Mouse (Mus musculus): ENCODE measurements at regions not wholly inside any gene's neighbourhood (a gene's known extent, or its start where the extent isn't known, plus 50 kb on each side); places are given as distances from the start of the nearest gene placed in this dataset.
"Not testable (repeated sequence)": the region's sequence is repeated elsewhere in the genome, so short reads cannot be mapped to it uniquely, and the experiment has no call there.

GRCm38 (mm10) chr3:8270935-8271298 lies 1339.0 kb downstream of the Zfp704 start:
- H3K27me3 ChIP-seq (ENCODE audit: control insufficient read depth, insufficient read depth, low read length) = no peaks in the 10 kb centered on the region
- H3K9me3 ChIP-seq (replicated peaks; ENCODE audit: control insufficient read depth, low read length) = no peaks in the 10 kb centered on the region
- H3K4me2 ChIP-seq = no peak overlapping the region
- H3K4me1 ChIP-seq (ENCODE audit: control insufficient read depth, insufficient read depth, low read length) = no peaks in the 10 kb centered on the region
- ATAC-seq (replicated peaks; ENCODE audit: insufficient number of reproducible peaks, low FRiP score, low TSS enrichment) = no peak
- H3K9ac ChIP-seq (ENCODE audit: low read depth, low read length) = no peak overlapping the region
- H3K27ac ChIP-seq (ENCODE audit: low read depth, low read length) = no peak overlapping the region
- WGBS (ENCODE audit: insufficient replicate concordance) = 66% methylated on average over 3 of the region's 3 CpGs
- no peaks in the 10 kb centered on the region for H3K36me3 ChIP-seq (ENCODE audit: control insufficient read depth, insufficient read depth, low read length)
- H3K4me3 ChIP-seq (ENCODE audit: low read depth, low read length) = no peak overlapping the region

GRCm38 (mm10) chr3:8270009-8270934 lies 1339.6 kb downstream of the Zfp704 start:
- H3K27me3 ChIP-seq (ENCODE audit: control insufficient read depth, insufficient read depth, low read length) = no peaks in the 10 kb centered on the region
- no peak for ATAC-seq (replicated peaks; ENCODE audit: insufficient number of reproducible peaks, low FRiP score, low TSS enrichment)
- no peaks in the 10 kb centered on the region for H3K36me3 ChIP-seq (ENCODE audit: control insufficient read depth, insufficient read depth, low read length)
- H3K27ac ChIP-seq (ENCODE audit: low read depth, low read length) = no peak overlapping the region
- no peaks in the 10 kb centered on the region for H3K4me1 ChIP-seq (ENCODE audit: control insufficient read depth, insufficient read depth, low read length)
- no peaks in the 10 kb centered on the region for H3K9me3 ChIP-seq (replicated peaks; ENCODE audit: control insufficient read depth, low read length)
- 79% methylated on average over 1 of the region's 1 CpGs for WGBS (ENCODE audit: insufficient replicate concordance)
- no peak overlapping the region for H3K9ac ChIP-seq (ENCODE audit: low read depth, low read length)
- no peak overlapping the region for H3K4me3 ChIP-seq (ENCODE audit: low read depth, low read length)
- H3K4me2 ChIP-seq = no peak overlapping the region

GRCm38 (mm10) chr3:8265783-8266182 lies 1344.1 kb downstream of the Zfp704 start:
- ATAC-seq (replicated peaks; ENCODE audit: insufficient number of reproducible peaks, low FRiP score, low TSS enrichment) = no peak
- 66% methylated on average over 3 of the region's 3 CpGs for WGBS (ENCODE audit: insufficient replicate concordance)

GRCm38 (mm10) chr3:8264366-8265033 lies 1345.4 kb downstream of the Zfp704 start:
- no peak for ATAC-seq (replicated peaks; ENCODE audit: insufficient number of reproducible peaks, low FRiP score, low TSS enrichment)
- 76% methylated on average over 4 of the region's 4 CpGs for WGBS (ENCODE audit: insufficient replicate concordance)
- Histone ChIP-seq H3K9me3 (replicated peaks; ENCODE audit: control insufficient read depth, low read length) (no peaks in the 10 kb centered on the region), H3K27me3 (ENCODE audit: control insufficient read depth, insufficient read depth, low read length) (no peaks in the 10 kb centered on the region), H3K4me2 (no peak overlapping the region), H3K9ac (ENCODE audit: low read depth, low read length) (no peak overlapping the region), H3K4me1 (ENCODE audit: control insufficient read depth, insufficient read depth, low read length) (no peaks in the 10 kb centered on the region), H3K27ac (ENCODE audit: low read depth, low read length) (no peak overlapping the region), H3K4me3 (ENCODE audit: low read depth, low read length) (no peak overlapping the region), H3K36me3 (ENCODE audit: control insufficient read depth, insufficient read depth, low read length) (no peaks in the 10 kb centered on the region)

More at GRCm38 (mm10) chr3:8265783-8266182, 1344.1 kb downstream of the Zfp704 start:
- Histone ChIP-seq H3K27ac (ENCODE audit: low read depth, low read length) (no peak overlapping the region), H3K4me2 (no peak overlapping the region), H3K9ac (ENCODE audit: low read depth, low read length) (no peak overlapping the region), H3K36me3 (ENCODE audit: control insufficient read depth, insufficient read depth, low read length) (no peaks in the 10 kb centered on the region), H3K27me3 (ENCODE audit: control insufficient read depth, insufficient read depth, low read length) (no peaks in the 10 kb centered on the region), H3K4me1 (ENCODE audit: control insufficient read depth, insufficient read depth, low read length) (no peaks in the 10 kb centered on the region), H3K4me3 (ENCODE audit: low read depth, low read length) (no peak overlapping the region), H3K9me3 (replicated peaks; ENCODE audit: control insufficient read depth, low read length) (no peaks in the 10 kb centered on the region)

GRCm38 (mm10) chr3:8257293-8257692 lies 1352.6 kb downstream of the Zfp704 start:
- no peak overlapping the region for H3K27ac ChIP-seq (ENCODE audit: low read depth, low read length)
- H3K4me2 ChIP-seq = no peak overlapping the region
- no peaks in the 10 kb centered on the region for H3K4me1 ChIP-seq (ENCODE audit: control insufficient read depth, insufficient read depth, low read length)
- no peak overlapping the region for H3K9ac ChIP-seq (ENCODE audit: low read depth, low read length)
- no peaks in the 10 kb centered on the region for H3K27me3 ChIP-seq (ENCODE audit: control insufficient read depth, insufficient read depth, low read length)
- H3K4me3 ChIP-seq (ENCODE audit: low read depth, low read length) = no peak overlapping the region
- no peak for ATAC-seq (replicated peaks; ENCODE audit: insufficient number of reproducible peaks, low FRiP score, low TSS enrichment)
- no peaks in the 10 kb centered on the region for H3K9me3 ChIP-seq (replicated peaks; ENCODE audit: control insufficient read depth, low read length)
- no peaks in the 10 kb centered on the region for H3K36me3 ChIP-seq (ENCODE audit: control insufficient read depth, insufficient read depth, low read length)

- ATAC-seq (replicated peaks; ENCODE audit: insufficient number of reproducible peaks, low FRiP score, low TSS enrichment) = no peak
- H3K27ac ChIP-seq (ENCODE audit: low read depth, low read length) = no peak overlapping the region
- no peaks in the 10 kb centered on the region for H3K36me3 ChIP-seq (ENCODE audit: control insufficient read depth, insufficient read depth, low read length)
- no peak overlapping the region for H3K9ac ChIP-seq (ENCODE audit: low read depth, low read length)
- no peaks in the 10 kb centered on the region for H3K27me3 ChIP-seq (ENCODE audit: control insufficient read depth, insufficient read depth, low read length)
- no peak overlapping the region for H3K4me3 ChIP-seq (ENCODE audit: low read depth, low read length)
- H3K4me1 ChIP-seq (ENCODE audit: control insufficient read depth, insufficient read depth, low read length) = no peaks in the 10 kb centered on the region
- no peaks in the 10 kb centered on the region for H3K9me3 ChIP-seq (replicated peaks; ENCODE audit: control insufficient read depth, low read length)
- WGBS (ENCODE audit: insufficient replicate concordance) = 76% methylated on average over 2 of the region's 2 CpGs
- H3K4me2 ChIP-seq = no peak overlapping the region
Observed at GRCm38 (mm10) chr3:8252311-8252710, 1357.6 kb downstream of the Zfp704 start.

GRCm38 (mm10) chr3:8248911-8249310 lies 1361.0 kb downstream of the Zfp704 start:
- Histone ChIP-seq H3K27me3 (ENCODE audit: control insufficient read depth, insufficient read depth, low read length) (no peaks in the 10 kb centered on the region), H3K9me3 (replicated peaks; ENCODE audit: control insufficient read depth, low read length) (no peaks in the 10 kb centered on the region), H3K4me3 (ENCODE audit: low read depth, low read length) (no peak overlapping the region), H3K4me2 (no peak overlapping the region), H3K9ac (ENCODE audit: low read depth, low read length) (no peak overlapping the region), H3K36me3 (ENCODE audit: control insufficient read depth, insufficient read depth, low read length) (no peaks in the 10 kb centered on the region), H3K27ac (ENCODE audit: low read depth, low read length) (no peak overlapping the region), H3K4me1 (ENCODE audit: control insufficient read depth, insufficient read depth, low read length) (no peaks in the 10 kb centered on the region)
- 76% methylated on average over 1 of the region's 1 CpGs for WGBS (ENCODE audit: insufficient replicate concordance)
- ATAC-seq (replicated peaks; ENCODE audit: insufficient number of reproducible peaks, low FRiP score, low TSS enrichment) = no peak

GRCm38 (mm10) chr3:8245822-8246221 lies 1364.1 kb downstream of the Zfp704 start:
- not testable (repeated sequence) for H3K4me3 ChIP-seq (ENCODE audit: low read depth, low read length); H3K9me3 ChIP-seq (replicated peaks; ENCODE audit: control insufficient read depth, low read length); H3K27me3 ChIP-seq (ENCODE audit: control insufficient read depth, insufficient read depth, low read length); H3K4me1 ChIP-seq (ENCODE audit: control insufficient read depth, insufficient read depth, low read length); H3K4me2 ChIP-seq; H3K9ac ChIP-seq (ENCODE audit: low read depth, low read length); H3K36me3 ChIP-seq (ENCODE audit: control insufficient read depth, insufficient read depth, low read length); H3K27ac ChIP-seq (ENCODE audit: low read depth, low read length); ATAC-seq (replicated peaks; ENCODE audit: insufficient number of reproducible peaks, low FRiP score, low TSS enrichment)
- WGBS (ENCODE audit: insufficient replicate concordance) = 28% methylated on average over 1 of the region's 1 CpGs
